Mouse (Mus musculus) brain, embryonic 14.5 days (tissue): ENCODE measurements around the gene Saa1.

Experiments used
- CTCF ChIP-seq: fragments of 200-500 bp; IDR thresholded peaks from 2 replicates; pipeline ENCODE4 v1.5.1; 2012; ENCODE audit warnings: inconsistent platforms, mild to moderate bottlenecking, moderate library complexity, borderline replicate concordance; ENCODE audit not compliant: insufficient read depth, insufficient read length; ENCODE audit errors: extremely low read depth
- POLR2A ChIP-seq: fragments of 200-500 bp; IDR thresholded peaks from 2 replicates; pipeline ENCODE4 v1.6.1; 2012; ENCODE audit warnings: mild to moderate bottlenecking, inconsistent platforms, borderline replicate concordance; ENCODE audit not compliant: poor library complexity, insufficient read depth, insufficient read length, severe bottlenecking; ENCODE audit errors: extremely low read depth

- TF ChIP-seq POLR2A (no peak), CTCF (peak; percentile 95)
Measured at GRCm38 (mm10) chr7:46770706-46771105, 27.9 kb upstream of the Saa1 start.
